Mouse (Mus musculus) mature B cell (primary cell): ENCODE data around the gene Rpl18a.
"Not testable (repeated sequence)": the region's sequence is repeated elsewhere in the genome, so short reads cannot be mapped to it uniquely, and the experiment has no call there.

Experiments
- in situ Hi-C: fragments of 300-500 bp; cut with MboI; formaldehyde crosslinking; loops from 2 replicates; pipeline ENCODE4 v1.14.3; 2019

The Rpl18a gene

DNA sequence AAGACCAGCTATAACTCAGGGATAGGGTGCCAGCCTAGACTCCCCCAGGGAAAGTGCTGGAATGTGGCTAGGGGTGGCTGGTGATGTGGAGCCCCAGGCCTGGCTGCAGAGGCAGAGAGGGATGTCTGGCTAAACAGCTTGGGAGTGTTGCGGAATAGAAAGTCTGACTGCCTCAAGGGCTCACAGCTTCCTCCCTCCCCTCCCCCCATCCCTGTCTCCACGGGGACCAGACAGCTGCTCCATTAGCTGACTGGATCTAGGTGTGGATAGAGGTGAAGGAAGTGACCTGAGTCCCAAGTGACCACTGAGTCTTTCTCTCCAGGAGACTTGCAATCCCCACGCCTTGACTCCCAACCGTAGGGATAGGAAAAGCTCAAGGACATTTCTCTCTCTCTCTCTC lies 5.9 kb upstream of the Rpl18a start:
- in situ Hi-C loops, result no loop called here

DNA sequence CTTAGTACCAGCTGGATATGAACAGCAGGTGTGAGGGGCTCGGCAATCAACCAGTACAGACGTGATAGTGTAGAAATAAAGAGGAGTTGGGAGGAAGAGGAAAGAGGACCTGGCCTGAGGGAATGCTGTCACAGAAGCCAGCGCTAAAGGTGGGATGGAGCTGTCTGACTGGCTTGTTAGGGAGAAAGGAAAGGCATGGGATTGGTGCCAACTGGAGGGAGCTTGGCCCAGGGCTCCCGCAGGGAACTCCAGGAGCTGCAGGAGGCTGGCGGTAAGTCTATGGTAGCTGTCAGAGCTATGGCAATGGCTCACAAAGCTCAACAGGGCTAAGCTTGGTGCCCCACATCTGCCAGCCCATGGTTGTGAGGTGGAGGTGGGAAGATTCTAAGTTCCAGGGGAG lies 5.0 kb upstream of the Rpl18a start:
- in situ Hi-C loops, result no loop called here

DNA sequence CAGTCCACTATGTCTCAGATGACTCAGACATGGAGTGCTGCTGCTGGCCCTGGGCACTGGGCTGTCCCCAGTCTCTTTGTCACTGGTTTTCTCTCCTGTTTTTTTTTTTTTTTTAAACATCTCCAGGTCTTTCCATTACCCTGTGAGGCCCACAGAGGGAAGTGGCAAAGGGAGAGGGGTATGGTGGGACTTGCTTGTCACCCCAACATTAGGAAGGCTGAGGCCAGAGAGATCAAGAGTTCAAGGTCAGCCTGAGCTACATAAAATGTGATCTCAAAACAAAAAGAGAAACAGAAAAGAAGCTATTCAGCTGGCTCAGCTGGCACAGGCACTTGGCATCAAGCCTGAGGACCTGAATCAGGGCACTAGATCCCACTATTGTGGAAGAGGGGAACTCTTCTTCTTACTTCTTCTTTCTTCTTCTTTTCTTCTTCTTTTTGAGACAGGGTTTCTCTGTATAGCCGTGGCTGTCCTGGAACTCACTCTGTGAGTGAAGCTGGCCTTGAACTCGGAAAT lies 3.7 kb upstream of the Rpl18a start:
- in situ Hi-C loops, result no loop called here

DNA sequence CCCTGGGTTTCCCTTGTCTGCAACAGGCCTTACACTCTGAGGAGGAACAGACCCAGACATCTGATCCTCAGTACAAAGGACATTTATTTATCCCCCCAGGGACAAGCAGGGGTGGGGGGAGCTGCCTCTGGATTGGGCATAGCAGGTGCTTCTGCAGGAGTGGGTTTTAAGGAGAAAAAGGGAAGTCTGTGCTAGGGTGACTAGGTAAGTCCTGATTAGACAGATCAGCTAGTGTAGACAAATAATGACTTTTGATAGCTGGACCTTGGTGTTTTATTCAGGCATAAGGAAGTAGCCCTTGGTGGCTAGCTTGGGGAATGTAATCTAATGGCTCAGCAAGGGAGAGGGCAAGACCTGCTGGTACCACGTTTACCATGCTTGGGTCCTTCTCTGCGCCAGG lies 2.0 kb upstream of the Rpl18a start:
- in situ Hi-C loops, result no loop called here

- in situ Hi-C loops, result no loop called here
Measured at GRCm38 (mm10) chr8:70898661-70899198, 1.5 kb upstream of the Rpl18a start.

- in situ Hi-C loops, result no loop called here
Measured at GRCm38 (mm10) chr8:70897681-70898413, 635 bp upstream of the Rpl18a start.

GRCm38 (mm10) chr8:70896316-70897020 lies 744 bp downstream of the Rpl18a start:
- in situ Hi-C loops, result no loop called here

- in situ Hi-C loops, result not testable (repeated sequence)
Measured at GRCm38 (mm10) chr8:70895571-70896259, 1.5 kb downstream of the Rpl18a start.

- in situ Hi-C loops, result no loop called here
Measured at GRCm38 (mm10) chr8:70894771-70895545, 2.3 kb downstream of the Rpl18a start.

DNA sequence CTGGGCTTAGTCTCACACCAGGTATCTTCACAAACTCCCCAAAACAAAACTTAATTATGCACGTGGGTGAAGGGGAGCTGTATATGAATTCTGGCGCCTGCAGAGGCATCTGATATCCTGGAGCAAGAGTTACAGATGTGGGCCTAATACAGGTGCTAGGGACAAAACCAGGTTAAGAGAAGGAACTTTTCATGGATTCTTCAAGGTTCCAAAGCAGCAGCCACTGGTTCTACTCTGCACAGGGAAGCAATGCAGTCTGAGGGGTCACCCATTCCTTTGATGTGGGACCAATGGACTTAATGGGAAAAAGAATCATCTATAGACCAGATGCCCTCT lies 2.9 kb downstream of the Rpl18a start:
- in situ Hi-C loops, result no loop called here

DNA sequence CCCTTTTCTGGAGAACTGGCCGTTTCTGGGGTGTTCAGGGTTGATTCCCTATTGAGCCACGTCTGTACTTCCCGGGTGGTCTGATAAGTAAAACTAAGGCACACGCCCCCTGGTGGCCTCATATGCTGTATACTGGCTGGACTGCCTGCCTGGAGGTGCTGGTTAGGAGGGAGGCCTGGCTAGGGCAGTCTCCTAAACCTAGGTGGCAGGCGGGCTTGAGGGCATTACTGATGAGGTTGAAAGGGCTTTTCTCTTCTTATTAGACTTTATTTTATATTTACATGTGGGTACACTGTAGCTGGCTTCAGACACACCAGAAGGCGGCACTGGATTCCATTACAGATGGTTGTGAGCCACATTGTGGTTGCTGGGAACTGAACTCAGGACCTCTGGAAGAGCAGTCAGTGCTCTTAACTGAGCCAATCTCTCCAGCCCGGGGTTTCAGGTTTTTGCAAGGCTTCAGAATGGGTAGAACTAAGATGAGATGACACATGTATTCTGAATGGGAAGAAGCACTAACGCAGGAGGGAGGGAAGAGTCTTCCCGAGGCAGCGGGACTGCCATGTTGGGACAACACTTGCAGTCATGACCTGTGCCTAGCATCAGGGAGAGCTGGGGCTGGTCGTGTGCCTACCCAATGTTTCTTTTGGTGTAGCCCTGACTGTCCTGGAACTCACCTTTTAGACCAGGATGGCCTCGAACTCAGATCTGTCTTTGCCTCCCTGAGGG lies 3.4 kb downstream of the Rpl18a start:
- in situ Hi-C loops, result no loop called here

DNA sequence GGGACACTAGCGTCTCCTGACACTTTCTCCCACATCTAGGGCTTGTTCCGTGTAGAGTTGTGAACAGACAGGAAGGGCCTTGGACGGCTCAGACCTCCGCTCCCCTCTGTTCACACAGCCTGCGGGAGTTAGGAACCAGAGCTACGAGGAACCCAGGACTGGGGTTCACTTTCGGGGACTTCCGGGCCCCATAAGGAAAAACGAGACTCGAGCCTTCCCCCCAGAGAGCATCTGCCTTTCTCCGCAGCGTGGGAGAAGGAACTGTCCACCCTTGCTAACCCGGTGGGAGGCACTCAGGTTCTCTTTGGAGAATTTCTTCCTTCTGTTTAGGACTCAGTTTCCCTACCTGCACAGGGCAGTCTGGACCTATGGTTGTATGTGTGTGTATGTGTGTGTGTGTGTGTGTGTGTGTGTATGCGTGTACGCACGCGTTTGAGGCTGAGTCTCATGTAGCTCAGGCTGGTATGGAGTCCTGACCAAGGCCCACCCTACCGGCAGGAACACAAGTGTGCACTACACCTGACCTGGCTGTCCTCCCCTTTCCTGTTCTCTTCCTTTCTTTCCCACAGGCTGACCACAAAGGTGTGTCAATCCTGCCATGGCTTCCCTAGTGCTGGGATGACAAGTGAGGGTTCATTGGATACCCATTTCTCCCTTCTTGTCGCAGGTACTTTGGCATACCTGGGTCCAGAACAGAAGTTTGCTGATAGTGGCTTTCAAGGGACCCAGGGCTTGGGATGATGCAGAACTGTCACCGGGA lies 4.1 kb downstream of the Rpl18a start:
- in situ Hi-C loops, result no loop called here

- in situ Hi-C loops, result no loop called here
Measured at GRCm38 (mm10) chr8:70892022-70892895, 5.0 kb downstream of the Rpl18a start, which contains the start of gene Slc5a5. TSS of gene Slc5a5 (minus strand) at chr8:70892757.

DNA sequence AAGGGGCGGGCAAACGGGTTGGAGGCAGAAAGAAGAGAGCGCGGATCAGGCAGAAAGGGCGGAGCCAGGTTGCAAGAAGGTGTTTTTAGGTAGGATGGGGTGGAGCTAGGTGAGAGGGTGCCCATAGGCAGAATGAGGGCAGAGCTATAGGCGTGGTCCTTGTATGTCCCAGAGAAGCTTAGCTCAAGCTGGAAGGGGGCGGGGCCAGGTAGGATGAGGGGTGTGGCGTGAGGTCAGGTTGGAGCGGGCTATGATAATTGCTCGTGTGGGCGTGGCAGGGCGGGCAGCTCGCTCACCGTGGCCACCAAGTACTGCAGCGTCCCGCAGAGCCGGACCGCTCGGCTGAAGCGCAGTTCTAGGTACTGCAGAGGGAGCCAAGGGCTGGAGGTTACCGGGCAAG lies 5.9 kb downstream of the Rpl18a start:
- in situ Hi-C loops, result no loop called here

DNA sequence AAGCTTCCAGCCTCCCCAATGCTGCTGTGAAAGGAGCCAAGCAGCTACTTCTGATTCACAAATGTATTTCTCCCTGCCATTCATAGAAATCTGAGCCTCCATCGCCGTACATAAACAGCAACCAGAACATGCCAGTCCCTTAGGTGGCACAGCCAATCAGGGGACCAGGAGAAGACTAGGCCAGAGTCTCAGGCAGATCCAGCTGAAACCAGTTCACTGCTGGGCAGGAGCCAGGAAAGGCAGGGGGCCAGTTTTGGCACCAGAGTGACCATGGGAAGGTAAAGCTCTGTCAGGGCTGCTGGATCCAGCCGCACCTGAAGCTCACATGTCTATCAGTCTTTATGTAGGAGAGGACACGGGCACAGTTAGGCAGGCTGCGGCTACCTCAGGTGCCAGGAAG lies 6.6 kb downstream of the Rpl18a start:
- in situ Hi-C loops, result no loop called here

DNA sequence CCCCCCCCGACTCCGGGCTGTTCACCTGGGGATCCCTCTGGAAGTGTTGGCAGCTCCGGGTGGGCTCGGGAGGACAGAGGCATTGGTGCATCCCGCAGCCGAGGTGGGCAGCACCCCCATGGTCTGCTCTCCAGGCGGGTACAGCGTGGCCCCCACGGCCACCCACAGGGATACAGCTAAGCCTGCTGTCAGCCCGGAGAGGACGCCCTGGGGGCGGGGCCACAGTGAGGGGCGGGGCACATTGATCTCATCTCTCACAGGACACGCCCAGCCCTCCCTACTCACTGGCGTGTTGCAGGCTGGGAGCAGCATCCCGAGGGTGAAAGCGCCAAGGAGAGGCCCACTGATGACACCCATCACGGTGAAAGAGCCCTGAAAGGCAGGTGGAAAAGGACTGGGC lies 9.5 kb downstream of the Rpl18a start:
- in situ Hi-C loops, result no loop called here

DNA sequence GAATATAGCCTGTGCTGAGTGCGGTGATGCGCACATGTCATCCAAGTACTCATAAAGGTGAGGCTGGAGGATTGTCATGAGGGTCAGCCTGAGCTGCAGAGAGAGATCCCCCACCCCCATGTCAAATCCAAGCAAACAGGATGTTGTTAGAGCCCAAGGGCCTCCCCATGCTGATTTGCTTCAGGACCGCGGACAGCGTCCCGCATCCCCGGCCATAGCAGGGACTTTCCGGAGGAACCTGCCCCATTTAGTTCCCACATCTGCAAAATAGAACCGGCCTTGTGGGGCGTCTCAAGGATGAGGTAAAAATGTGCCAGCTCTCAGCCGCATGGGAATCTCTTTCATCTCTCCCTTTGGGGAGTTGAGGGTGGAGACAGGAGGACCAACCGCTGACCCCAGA lies 11.6 kb downstream of the Rpl18a start:
- in situ Hi-C loops, result no loop called here

GRCm38 (mm10) chr8:70884683-70885082 lies 12.5 kb downstream of the Rpl18a start:
- in situ Hi-C loops, result no loop called here

- in situ Hi-C loops, result no loop called here
Measured at GRCm38 (mm10) chr8:70884186-70884585, 13.0 kb downstream of the Rpl18a start.
